Mouse (Mus musculus) liver, embryonic 12.5 days (tissue): Measurements from ENCODE around the gene Dlx1. TPM values are rescaled to one million over a fixed set of nuclear protein-coding genes. Genes with fewer than 3 reads are reported as not detected.
A peak's percentile ranks its signal among the peaks of the same experiment; 100 is the strongest.

Source experiments
- ATAC-seq: fragments of 200-750 bp; cut with Nextera tagmentation; 2 replicates; pipeline ENCODE4 v1.8.0; 2017; ENCODE audit warnings: moderate number of reproducible peaks, mild to moderate bottlenecking, moderate library complexity
- H3K27ac ChIP-seq: fragments of 300-500 bp; sonication (generic); 2 replicates; pipeline ENCODE4 v1.5.1; 2016; ENCODE audit warnings: mild to moderate bottlenecking
- H3K27me3 ChIP-seq: fragments of 300-500 bp; sonication (generic); replicated peaks from 2 replicates; pipeline ENCODE4 v1.6.1; 2016; ENCODE audit warnings: mild to moderate bottlenecking, moderate library complexity
- H3K36me3 ChIP-seq: fragments of 300-500 bp; sonication (generic); 2 replicates; pipeline ENCODE4 v1.6.1; 2016; ENCODE audit warnings: mild to moderate bottlenecking, moderate library complexity
- H3K4me1 ChIP-seq: fragments of 300-500 bp; sonication (generic); 2 replicates; pipeline ENCODE4 v1.6.1; 2016
- H3K4me2 ChIP-seq: fragments of 300-500 bp; sonication (generic); 2 replicates; pipeline ENCODE4 v1.6.1; 2016; ENCODE audit warnings: mild to moderate bottlenecking, moderate library complexity
- H3K4me3 ChIP-seq: fragments of 300-500 bp; sonication (generic); 2 replicates; pipeline ENCODE4 v1.5.1; 2016; ENCODE audit warnings: mild to moderate bottlenecking, moderate library complexity
- H3K9ac ChIP-seq: fragments of 300-500 bp; sonication (generic); 2 replicates; pipeline ENCODE4 v1.6.1; 2016; ENCODE audit warnings: mild to moderate bottlenecking, moderate library complexity
- H3K9me3 ChIP-seq: fragments of 300-500 bp; sonication (generic); replicated peaks from 2 replicates; pipeline ENCODE4 v1.6.1; 2016; ENCODE audit warnings: mild to moderate bottlenecking, moderate library complexity
- WGBS: fragments of 180-500 bp; shearing (Covaris S2); methylation state at CpG from one replicate; pipeline ENCODE4 v1.1.7; 2016; ENCODE audit not compliant: insufficient replicate concordance; 5-methylcytosine and 5-hydroxymethylcytosine counted together
- polyA plus RNA-seq: library from polyadenylated mRNA; unstranded; fragments of >200 nt; fragmentation: Nextera tagmentation; extraction: Ambion mirVana; gene quantifications from 2 replicates; pipeline ENCODE4 v1.2.1, GENCODE M21; 2016

The Dlx1 gene
- polyA plus RNA-seq, 1 experiment from 2014 or later, result 0.23 TPM

DNA sequence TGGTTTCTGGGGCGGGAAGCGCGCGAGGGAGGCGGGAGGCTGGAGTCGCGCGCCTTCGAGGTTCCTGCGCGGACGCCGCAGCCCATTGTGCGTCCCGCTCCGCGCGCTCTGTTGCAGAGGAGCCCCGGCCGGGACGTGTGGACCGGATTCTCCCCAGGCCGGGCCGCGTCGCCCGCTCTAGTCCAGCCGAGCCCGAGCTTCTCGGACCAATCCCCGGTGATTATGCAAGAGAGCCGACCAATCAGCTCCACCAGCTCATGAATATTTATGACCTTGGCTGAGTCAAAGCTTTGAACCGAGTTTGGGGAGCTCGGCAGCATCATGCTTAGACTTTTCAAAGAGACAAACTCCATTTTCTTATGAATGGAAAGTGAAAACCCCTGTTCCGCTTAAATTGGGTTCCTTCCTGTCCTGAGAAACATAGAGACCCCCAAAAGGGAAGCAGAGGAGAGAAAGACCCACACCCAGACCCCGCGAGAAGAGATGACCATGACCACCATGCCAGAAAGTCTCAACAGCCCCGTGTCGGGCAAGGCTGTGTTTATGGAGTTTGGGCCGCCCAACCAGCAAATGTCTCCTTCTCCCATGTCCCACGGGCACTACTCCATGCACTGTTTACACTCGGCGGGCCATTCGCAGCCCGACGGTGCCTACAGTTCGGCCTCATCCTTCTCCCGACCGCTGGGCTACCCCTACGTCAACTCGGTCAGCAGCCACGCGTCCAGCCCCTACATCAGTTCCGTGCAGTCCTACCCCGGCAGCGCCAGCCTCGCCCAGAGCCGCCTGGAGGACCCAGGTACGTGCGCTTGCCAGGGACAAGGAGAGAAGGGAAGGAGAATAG, 1.8 kb downstream of the Dlx1 start:
- peak overlapping the region; percentile 60 for H3K4me3 ChIP-seq
- H3K36me3 ChIP-seq, result no peaks in the 10 kb centered on the region
- no peaks in the 10 kb centered on the region for H3K9me3 ChIP-seq
- 4% methylated on average over 59 of the region's 60 CpGs for WGBS
- H3K4me2 ChIP-seq, result peak overlapping the region; percentile 95
- ATAC-seq, result peak; percentile 74
- peaks cover 35% of the 10 kb centered on the region for H3K4me1 ChIP-seq
- no peak overlapping the region for H3K9ac ChIP-seq
- H3K27me3 ChIP-seq, result peaks cover 100% of the 10 kb centered on the region
- no peak overlapping the region for H3K27ac ChIP-seq

DNA sequence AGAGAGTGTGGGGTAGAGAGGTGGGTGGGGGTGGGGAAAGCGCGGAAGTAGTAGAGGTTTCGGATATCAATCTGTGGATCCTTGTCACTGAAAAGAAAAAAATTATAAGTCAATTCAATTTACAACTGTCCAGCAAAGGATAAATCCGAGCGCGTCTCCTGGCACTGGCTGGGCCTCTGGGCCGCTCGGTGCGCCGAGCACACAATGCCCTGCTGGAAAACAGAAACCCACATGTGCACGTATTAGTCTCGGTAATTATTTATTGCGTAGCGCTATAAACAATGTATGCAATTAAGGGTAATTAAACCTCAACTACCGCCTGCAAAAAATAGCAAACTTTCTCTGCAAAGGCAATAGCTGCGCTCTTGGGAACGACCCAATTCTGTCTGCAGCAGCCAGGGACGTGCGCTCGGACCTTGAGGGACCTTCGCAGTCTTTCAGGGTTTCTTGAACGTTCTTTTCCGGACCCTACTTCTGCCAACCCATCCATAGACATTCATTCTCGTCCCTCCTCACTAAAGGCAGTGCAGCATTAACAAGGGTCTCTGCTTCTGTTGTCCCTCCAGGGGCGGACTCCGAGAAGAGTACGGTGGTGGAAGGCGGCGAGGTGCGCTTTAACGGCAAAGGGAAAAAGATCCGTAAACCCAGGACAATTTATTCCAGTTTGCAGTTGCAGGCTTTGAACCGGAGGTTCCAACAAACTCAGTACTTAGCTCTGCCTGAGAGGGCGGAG, 2.6 kb downstream of the Dlx1 start:
- H3K9ac ChIP-seq, result no peak overlapping the region
- WGBS, result 2% methylated on average over 34 of the region's 34 CpGs
- H3K4me1 ChIP-seq, result peaks cover 35% of the 10 kb centered on the region
- H3K27ac ChIP-seq, result no peak overlapping the region
- peak overlapping the region; percentile 95 for H3K4me2 ChIP-seq
- H3K36me3 ChIP-seq, result no peaks in the 10 kb centered on the region
- no peak for ATAC-seq
- H3K27me3 ChIP-seq, result peaks cover 99% of the 10 kb centered on the region
- peak overlapping the region; percentile 60 for H3K4me3 ChIP-seq
- H3K9me3 ChIP-seq, result no peaks in the 10 kb centered on the region

DNA sequence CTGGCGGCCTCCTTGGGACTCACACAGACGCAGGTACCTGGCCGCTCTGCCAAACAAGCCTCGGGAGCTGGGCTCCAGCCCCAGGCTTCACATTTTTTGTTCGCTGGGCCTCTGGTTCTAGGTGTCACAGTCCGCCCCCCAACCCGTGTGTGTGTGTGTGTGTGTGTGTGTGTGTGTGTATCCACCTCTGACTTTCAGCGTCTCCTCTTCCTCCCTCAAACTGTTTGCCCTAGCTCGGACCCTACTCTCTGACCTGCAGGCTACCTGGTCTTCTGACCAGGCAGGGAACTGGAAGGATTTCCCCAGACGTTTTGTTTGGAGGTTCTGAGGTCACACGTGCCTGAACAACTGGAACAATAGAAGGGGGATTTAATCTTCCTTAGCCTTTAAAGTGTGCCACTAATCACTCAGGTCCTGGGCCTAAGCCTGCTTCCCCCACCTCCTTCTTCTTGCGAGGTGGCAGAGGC, 3.2 kb downstream of the Dlx1 start:
- Histone ChIP-seq H3K4me2 (no peak overlapping the region), H3K4me1 (peaks cover 35% of the 10 kb centered on the region), H3K9ac (no peak overlapping the region), H3K9me3 (no peaks in the 10 kb centered on the region), H3K27me3 (peaks cover 98% of the 10 kb centered on the region), H3K27ac (no peak overlapping the region), H3K4me3 (no peak overlapping the region), H3K36me3 (no peaks in the 10 kb centered on the region)
- WGBS, result 2% methylated on average over 12 of the region's 12 CpGs
- no peak for ATAC-seq

DNA sequence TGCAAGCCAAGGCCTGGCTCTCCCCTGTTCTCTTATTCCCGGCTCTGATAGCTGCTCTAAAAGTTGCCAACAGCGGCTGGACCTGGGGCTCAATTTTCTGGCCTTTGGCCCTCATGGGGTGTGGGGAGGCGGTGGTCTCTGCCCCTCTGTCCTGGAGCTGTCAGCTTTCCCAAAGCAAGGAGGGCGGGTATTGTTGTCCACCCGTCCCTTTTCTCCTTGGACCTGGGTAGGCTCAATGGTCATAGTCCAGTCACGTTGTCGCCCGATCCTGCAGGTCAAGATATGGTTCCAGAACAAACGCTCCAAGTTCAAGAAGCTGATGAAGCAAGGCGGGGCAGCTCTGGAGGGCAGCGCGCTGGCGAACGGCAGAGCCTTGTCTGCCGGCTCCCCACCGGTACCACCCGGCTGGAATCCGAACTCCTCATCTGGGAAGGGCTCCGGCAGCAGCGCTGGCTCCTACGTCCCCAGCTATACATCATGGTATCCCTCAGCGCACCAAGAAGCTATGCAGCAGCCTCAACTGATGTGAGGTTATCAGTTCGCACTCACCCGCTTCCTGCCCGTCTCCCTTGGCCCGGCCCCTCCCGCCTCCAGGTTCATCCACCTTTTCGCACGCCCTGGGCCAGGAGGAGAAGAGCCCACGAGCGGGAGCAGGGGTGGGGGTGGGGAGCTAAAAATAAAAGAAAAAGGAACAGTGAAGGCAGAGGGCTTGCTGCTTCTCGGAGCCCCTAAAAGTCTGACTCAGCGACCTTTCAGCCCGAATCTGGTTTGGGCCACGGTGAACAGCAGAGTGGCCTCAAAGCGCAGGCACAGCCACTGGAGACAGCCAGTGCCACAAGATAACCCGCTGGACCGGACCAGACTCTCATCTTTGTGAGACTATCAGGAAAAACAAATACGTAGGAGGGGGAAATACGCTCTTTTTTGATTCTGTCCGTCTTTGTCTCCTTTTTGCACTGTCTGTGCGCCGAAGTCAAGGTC, 4.4 kb downstream of the Dlx1 start:
- H3K9me3 ChIP-seq, result no peaks in the 10 kb centered on the region
- WGBS, result 1% methylated on average over 43 of the region's 43 CpGs
- H3K27ac ChIP-seq, result no peak overlapping the region
- H3K4me1 ChIP-seq, result peaks cover 33% of the 10 kb centered on the region
- no peak overlapping the region for H3K4me2 ChIP-seq
- no peak for ATAC-seq
- no peak overlapping the region for H3K9ac ChIP-seq
- peak overlapping the region; percentile 3; the same call in 1 of the 2 replicates for H3K4me3 ChIP-seq
- H3K36me3 ChIP-seq, result no peaks in the 10 kb centered on the region
- peaks cover 98% of the 10 kb centered on the region for H3K27me3 ChIP-seq

- Histone ChIP-seq H3K4me1 (peaks cover 31% of the 10 kb centered on the region), H3K4me2 (no peak overlapping the region), H3K36me3 (no peaks in the 10 kb centered on the region), H3K9ac (no peak overlapping the region), H3K9me3 (no peaks in the 10 kb centered on the region), H3K4me3 (no peak overlapping the region), H3K27me3 (peaks cover 98% of the 10 kb centered on the region), H3K27ac (no peak overlapping the region)
- ATAC-seq, result no peak
- 11% methylated on average over 5 of the region's 5 CpGs for WGBS
Observed at GRCm38 (mm10) chr2:71533094-71533493, 5.2 kb downstream of the Dlx1 start.

- H3K27ac ChIP-seq, result no peak overlapping the region
Observed at GRCm38 (mm10) chr2:71534242-71535052, 6.5 kb downstream of the Dlx1 start.

DNA sequence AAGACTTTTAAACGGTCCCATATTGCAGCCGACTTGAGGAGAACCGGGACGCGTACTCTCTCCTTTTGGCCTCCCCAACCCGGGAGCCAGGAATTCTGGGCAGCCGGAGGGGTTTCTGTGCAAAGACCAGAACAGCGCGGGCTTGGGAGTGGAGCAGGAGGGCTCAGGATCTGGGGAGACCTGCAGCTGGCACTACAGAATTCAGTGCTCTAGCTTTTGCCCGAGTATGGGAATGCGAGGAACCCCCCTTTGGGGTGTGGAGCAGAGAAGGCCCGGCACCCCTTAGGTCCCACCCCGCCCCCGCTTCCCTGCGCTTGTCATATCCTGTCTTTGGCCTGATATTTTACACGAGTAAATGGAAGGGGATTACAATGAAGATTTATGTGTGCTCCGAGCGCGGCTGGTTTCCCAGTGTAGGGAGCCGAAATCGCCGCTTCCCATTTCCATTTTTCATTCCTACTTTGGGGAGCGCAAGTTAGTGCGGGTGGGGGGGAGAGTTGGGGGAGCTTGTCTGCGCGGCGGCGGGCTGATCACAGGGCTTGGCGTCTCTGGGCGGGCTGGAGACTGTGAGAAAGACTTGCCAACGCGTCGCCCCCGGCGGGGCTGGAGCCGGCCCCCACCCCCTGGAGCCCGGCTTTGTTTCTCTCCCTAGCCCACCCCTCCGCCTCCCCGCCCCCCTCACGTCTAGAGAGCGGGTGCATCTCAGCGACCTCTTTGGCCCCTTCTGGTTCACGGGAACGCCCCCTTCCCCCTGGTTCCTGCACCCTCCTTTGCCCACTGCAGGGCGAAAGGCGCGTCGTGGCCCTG, 12.9 kb downstream of the Dlx1 start:
- Histone ChIP-seq H3K27ac (no peak overlapping the region), H3K4me3 (0 out of 2 replicates have a peak overlapping the region, but pooled peaks have one; percentile 8), H3K9me3 (no peaks in the 10 kb centered on the region), H3K9ac (no peak overlapping the region), H3K36me3 (no peaks in the 10 kb centered on the region), H3K4me2 (peak overlapping the region; percentile 12; the same call in 1 of the 2 replicates), H3K4me1 (peaks cover 43% of the 10 kb centered on the region), H3K27me3 (peaks cover 100% of the 10 kb centered on the region)
- ATAC-seq, result no peak
- 2% methylated on average over 45 of the region's 48 CpGs for WGBS

More at GRCm38 (mm10) chr2:71534242-71535052, 6.5 kb downstream of the Dlx1 start:
- H3K36me3 ChIP-seq, result no peaks in the 10 kb centered on the region
- WGBS, result 2% methylated on average over 20 of the region's 20 CpGs
- no peak overlapping the region for H3K4me2 ChIP-seq
- H3K9me3 ChIP-seq, result no peaks in the 10 kb centered on the region
- no peak overlapping the region for H3K9ac ChIP-seq
- H3K4me3 ChIP-seq, result no peak overlapping the region
- peaks cover 31% of the 10 kb centered on the region for H3K4me1 ChIP-seq
- ATAC-seq, result no peak
- peaks cover 98% of the 10 kb centered on the region for H3K27me3 ChIP-seq

DNA sequence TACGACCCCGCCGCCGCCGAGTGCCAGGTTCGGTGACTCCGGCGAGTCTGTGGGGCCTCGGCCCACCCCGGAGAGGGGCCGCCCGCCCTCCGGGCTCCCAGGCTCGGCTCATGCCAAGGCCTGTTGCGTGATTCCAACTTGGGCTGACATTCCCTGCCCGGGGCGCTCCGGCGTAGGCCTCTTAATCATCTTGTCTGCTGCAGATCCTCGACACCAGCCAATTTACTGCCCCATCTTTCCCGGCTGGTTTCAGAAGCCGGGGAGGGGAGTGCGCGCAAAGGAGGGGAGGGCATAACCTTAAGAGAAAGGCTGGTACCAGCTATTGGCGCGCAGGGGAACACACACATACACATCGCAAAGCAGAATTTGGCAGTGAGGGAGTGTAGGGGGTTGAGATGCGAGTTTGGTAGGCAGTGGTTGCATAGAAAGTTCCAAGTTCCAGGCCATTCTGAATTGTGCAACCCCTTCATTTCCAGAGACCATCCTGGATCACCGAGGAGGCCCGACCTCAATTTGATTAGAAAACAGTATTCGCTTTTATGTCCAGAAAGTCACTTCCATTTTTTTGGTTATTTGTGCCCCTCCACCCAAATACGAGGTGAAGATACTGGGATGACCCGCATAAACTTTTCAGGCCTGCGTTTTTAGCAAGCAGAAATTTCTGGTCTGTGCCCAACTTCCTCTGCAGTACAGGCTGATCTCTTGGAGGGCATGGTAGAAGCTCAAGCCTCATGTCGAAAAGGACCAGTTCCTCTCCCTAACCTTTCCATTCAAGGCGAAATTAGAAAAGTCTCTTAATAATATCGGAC, 13.7 kb downstream of the Dlx1 start:
- Histone ChIP-seq H3K9me3 (no peaks in the 10 kb centered on the region), H3K9ac (no peak overlapping the region), H3K4me1 (peaks cover 51% of the 10 kb centered on the region), H3K27me3 (peaks cover 100% of the 10 kb centered on the region), H3K4me2 (0 out of 2 replicates have a peak overlapping the region, but pooled peaks have one; percentile 12), H3K4me3 (0 out of 2 replicates have a peak overlapping the region, but pooled peaks have one; percentile 8), H3K36me3 (no peaks in the 10 kb centered on the region), H3K27ac (no peak overlapping the region)
- 5% methylated on average over 37 of the region's 37 CpGs for WGBS
- ATAC-seq, result no peak

- H3K4me2 ChIP-seq, result peak overlapping the region; percentile 42; the same call in 1 of the 2 replicates
- H3K4me3 ChIP-seq, result no peak overlapping the region
- peaks cover 55% of the 10 kb centered on the region for H3K4me1 ChIP-seq
- no peak for ATAC-seq
- no peak overlapping the region for H3K9ac ChIP-seq
- H3K27ac ChIP-seq, result no peak overlapping the region
- H3K9me3 ChIP-seq, result no peaks in the 10 kb centered on the region
- H3K36me3 ChIP-seq, result no peaks in the 10 kb centered on the region
- WGBS, result 5% methylated on average over 11 of the region's 11 CpGs
- H3K27me3 ChIP-seq, result peaks cover 100% of the 10 kb centered on the region
Observed at GRCm38 (mm10) chr2:71542227-71542815, 14.4 kb downstream of the Dlx1 start.
